Mouse (Mus musculus) ES-Bruce4 (cell line): Measurements from ENCODE around the gene Oxtr.

Experiments used
- CTCF ChIP-seq: IDR thresholded peaks from one replicate; pipeline ENCODE4 v1.8.1; 2011; ENCODE audit warnings: low read depth, low read length
- EP300 ChIP-seq: IDR thresholded peaks from 2 replicates; pipeline ENCODE4 v1.6.1; 2011; ENCODE audit warnings: low read depth, low read length; ENCODE audit not compliant: insufficient read depth
- POLR2A ChIP-seq: IDR thresholded peaks from one replicate; pipeline ENCODE4 v1.8.1; 2011; ENCODE audit warnings: low read length; ENCODE audit not compliant: insufficient read depth

DNA sequence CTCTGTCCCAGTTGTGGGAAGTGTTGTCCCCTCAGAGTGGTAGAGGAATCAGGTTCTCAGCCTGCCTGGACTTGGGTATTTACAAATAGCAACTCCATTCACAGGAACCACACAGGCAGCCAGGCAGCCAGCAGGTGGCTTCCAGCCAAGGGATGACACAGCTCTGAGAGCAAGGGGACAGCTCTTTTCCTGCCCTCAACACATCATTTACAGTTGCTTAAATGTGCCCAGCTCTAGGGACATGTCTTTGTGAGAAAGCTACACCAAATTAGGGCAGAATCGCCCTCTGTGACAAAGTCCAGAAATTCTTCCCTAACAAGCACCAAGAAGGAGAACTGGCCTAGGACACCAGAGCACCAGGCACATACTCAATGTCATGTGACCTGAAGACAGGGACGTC, 11.4 kb upstream of the Oxtr start:
- TF ChIP-seq POLR2A (no peak), CTCF (no peak), EP300 (no peak)
